Mouse (Mus musculus): ENCODE data around the gene Gm42674.

GRCm38 (mm10) chr3:90653717-90654116 is 52.0 kb downstream of the Gm42674 start, which contains the start of gene S100a7a:
- no peak for TF ChIP-seq GATA1 (IDR thresholded peaks at IDR 0.05; ENCODE audit: low read length)
- no peak for TF ChIP-seq TAL1 (IDR thresholded peaks at IDR 0.05; ENCODE audit: low read length)

Data from erythroblast, embryonic 14.5 days (primary cell).